Comparison of ENCODE assay signal across 9 mouse cellular contexts in the genomic region with DNA sequence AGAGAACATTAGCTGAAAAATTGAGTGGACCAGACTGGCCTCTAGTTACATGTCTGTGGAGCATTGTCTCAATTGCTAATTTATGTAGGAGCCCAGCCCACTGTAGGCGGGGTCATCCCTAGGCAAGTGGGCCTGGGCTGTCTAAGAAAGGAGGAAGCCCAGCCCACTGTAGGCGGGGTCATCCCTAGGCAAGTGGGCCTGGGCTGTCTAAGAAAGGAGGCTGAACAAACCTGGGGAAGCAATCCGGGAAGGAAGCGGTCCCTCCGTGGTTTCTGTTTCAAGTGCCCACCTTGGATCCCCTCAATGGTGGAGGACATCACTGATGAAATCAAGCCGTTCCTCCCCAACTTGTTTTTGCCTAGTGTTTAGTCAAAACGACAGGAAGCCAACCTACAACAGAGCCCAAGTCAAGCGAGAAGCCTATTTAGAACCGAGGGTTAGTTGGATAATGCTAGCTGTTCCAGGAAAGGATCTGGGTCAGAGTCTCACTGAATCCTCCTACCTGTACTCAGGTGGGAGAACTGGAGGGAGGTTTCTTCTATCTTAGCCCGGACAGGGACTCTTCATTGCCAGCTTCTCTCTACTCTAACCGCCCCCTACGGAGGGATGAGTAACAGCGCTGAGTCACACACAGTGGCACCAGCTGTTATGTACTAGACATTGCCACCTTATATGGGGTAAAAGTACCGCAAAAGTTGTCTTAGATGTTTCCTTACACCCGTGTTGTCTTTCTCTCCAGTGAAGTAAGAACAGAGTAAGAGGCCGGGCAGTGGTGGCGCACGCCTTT. TPM values are rescaled to one million over a fixed set of nuclear protein-coding genes. Genes with fewer than 3 reads are reported as not detected.
DNase-seq lines count a peak whose midpoint lies in the region; ATAC-seq and TF ChIP-seq lines count a peak whose summit lies in the region.
"Had no signal": no experiment of that assay in that cellular context is flagged by ENCODE, and none has a peak within 500 bp of the region (broad histone marks: within the 10 kb centered on the region; RNA-seq: fewer than 3 reads in every experiment).

No protein-coding gene starts in this region.

- no peak for DNase-seq in kidney, adult 8-10 months
- peak; percentile 63 for DNase-seq in CH12.LX (ENCODE audit: extremely low read depth)
- DNase-seq in brain, adult 2 months (ENCODE audit: low read depth, low spot score), result peak; percentile 85
- DNase-seq in testis, postnatal 14 days (ENCODE audit: low spot score), result no peak
- no peak for DNase-seq in kidney, adult 18-20 months
- no peak for DNase-seq in layer of hippocampus, postnatal 25 days (ENCODE audit: extremely low spot score in 1 of 2, low spot score in 1 of 2)
- DNase-seq: kidney, adult 9 months had no signal

- no peak overlapping the region for H3K9ac ChIP-seq in kidney, embryonic 16.5 days (replicated peaks; ENCODE audit: low read length)
- peak overlapping the region; percentile 50; the same call in 1 of the 2 replicates for H3K9ac ChIP-seq in CH12.LX (ENCODE audit: insufficient read depth, low read depth)
- no peak overlapping the region for H3K9ac ChIP-seq in lung, embryonic 16.5 days (ENCODE audit: low read length)

- ATAC-seq in kidney, embryonic 16.5 days (ENCODE audit: low FRiP score, low TSS enrichment), result peak; percentile 93
- ATAC-seq in lung, embryonic 16.5 days (ENCODE audit: low read depth), result peak; percentile 87

- H3K4me2 ChIP-seq in kidney, embryonic 16.5 days (replicated peaks; ENCODE audit: low read depth, low read length), result no peak overlapping the region
- H3K4me2 ChIP-seq in CH12.LX (ENCODE audit: insufficient read depth, low read depth, poor library complexity, severe bottlenecking), result peak overlapping the region; percentile 76
- H3K4me2 ChIP-seq in lung, embryonic 16.5 days (ENCODE audit: low read depth, low read length), result no peak overlapping the region

- in situ Hi-C loops in CH12.LX (cut with MboI; ENCODE audit: low pct_ligation_motif_present, low pct_unique_long_range_greater_than_20kb, low sequenced_read_pairs), result no loop called here

- no peaks in the 10 kb centered on the region for H3K27me3 ChIP-seq in kidney, embryonic 16.5 days (ENCODE audit: insufficient read depth, low read length)
- no peaks in the 10 kb centered on the region for H3K27me3 ChIP-seq in CH12.LX (replicated peaks)
- H3K27me3 ChIP-seq in lung, embryonic 16.5 days (ENCODE audit: control insufficient read depth, insufficient read depth, low read depth, low read length), result no peaks in the 10 kb centered on the region

- no peaks in the 10 kb centered on the region for H3K4me1 ChIP-seq in kidney, embryonic 16.5 days (ENCODE audit: insufficient read depth, low read length)
- peaks cover 0 to 38% of the 10 kb centered on the region in 2 experiments; a peak in 3 of 4 replicates for H3K4me1 ChIP-seq in CH12.LX (ENCODE audit: control insufficient read depth in 1 of 2, insufficient read depth in 2 of 2)
- H3K4me1 ChIP-seq in lung, embryonic 16.5 days (replicated peaks; ENCODE audit: control insufficient read depth, insufficient read depth, low read length), result no peaks in the 10 kb centered on the region

- dilution Hi-C loops in CH12.LX (cut with MboI; ENCODE audit: extremely low pct_ligation_motif_present, extremely low pct_unique_long_range_greater_than_20kb, low sequenced_read_pairs), result no loop called here

- H3K79me2 ChIP-seq in CH12.LX (replicated peaks; ENCODE audit: control insufficient read depth, extremely low read depth, insufficient read depth, poor library complexity, severe bottlenecking), result no peaks in the 10 kb centered on the region

- no peak overlapping the region for H3K4me3 ChIP-seq in kidney, embryonic 16.5 days (ENCODE audit: low read length)
- H3K4me3 ChIP-seq in CH12.LX (replicated peaks in 1 of 3; ENCODE audit: low read depth in 2 of 3, low read length in 2 of 3, poor library complexity in 1 of 3), result peak overlapping the region; percentile 24 to 36 (median 35)
- H3K4me3 ChIP-seq in lung, embryonic 16.5 days (ENCODE audit: low read length), result no peak overlapping the region

- peak; percentile 56 for TF ChIP-seq POLR2A in CH12.LX (IDR thresholded peaks at IDR 0.05; ENCODE audit: low read depth, low read length)

- TF ChIP-seq EP300 in CH12.LX (IDR thresholded peaks at IDR 0.05; ENCODE audit: low read length), result no peak

- WGBS in kidney, embryonic 16.5 days, result 69% methylated on average over 18 of the region's 18 CpGs
- WGBS in lung, embryonic 16.5 days, result 65% methylated on average over 18 of the region's 18 CpGs

- peak in 1 of 2 experiments; percentile 29; a peak in 2 of 4 replicates for TF ChIP-seq CTCF in CH12.LX (conservative IDR thresholded peaks at IDR 0.05 in 1 of 2, IDR thresholded peaks at IDR 0.05 in 1 of 2; ENCODE audit: low read depth in 2 of 2, low read length in 2 of 2)

- H3K27ac ChIP-seq in kidney, embryonic 16.5 days (ENCODE audit: low read length), result no peak overlapping the region
- peak overlapping the region; percentile 69 for H3K27ac ChIP-seq in CH12.LX (ENCODE audit: insufficient read depth, low read depth)
- no peak overlapping the region for H3K27ac ChIP-seq in lung, embryonic 16.5 days (ENCODE audit: low read length)

- no peak for TF ChIP-seq RAD21 in CH12.LX (IDR thresholded peaks at IDR 0.05; ENCODE audit: low read depth, low read length)

- no peaks in the 10 kb centered on the region for H3K36me3 ChIP-seq in kidney, embryonic 16.5 days (ENCODE audit: insufficient read depth, low read length)
- no peaks in the 10 kb centered on the region for H3K36me3 ChIP-seq in CH12.LX (replicated peaks in 1 of 2; ENCODE audit: control insufficient read depth in 1 of 2, insufficient read depth in 1 of 2, low read length in 1 of 2)
- H3K36me3 ChIP-seq in lung, embryonic 16.5 days (ENCODE audit: control insufficient read depth, insufficient read depth, low read length), result no peaks in the 10 kb centered on the region

- no peaks in the 10 kb centered on the region for H3K9me3 ChIP-seq in kidney, embryonic 16.5 days (ENCODE audit: low read length)
- H3K9me3 ChIP-seq in CH12.LX (replicated peaks; ENCODE audit: low read length), result no peaks in the 10 kb centered on the region
- H3K9me3 ChIP-seq in lung, embryonic 16.5 days (ENCODE audit: control insufficient read depth, low read length), result no peaks in the 10 kb centered on the region

TF ChIP-seq in CH12.LX, 34 proteins besides CTCF, POLR2A, EP300 and RAD21:
- TF ChIP-seq SIN3A (IDR thresholded peaks at IDR 0.05; ENCODE audit: low read length) (peak; percentile 43; the same call in 1 of the 2 replicates), PAX5 (IDR thresholded peaks at IDR 0.05; ENCODE audit: low read length) (no peak), ELF1 (IDR thresholded peaks at IDR 0.05; ENCODE audit: low read depth, low read length) (no peak), TBP (conservative IDR thresholded peaks at IDR 0.05; ENCODE audit: low read depth, low read length) (0 out of 2 replicates have a peak, but pooled peaks have one; percentile 6)

RNA-seq across cellular contexts. Expression of a gene that starts 16.6 kb away (rescaled TPM):
- 6.7 and 7.4 TPM in 2 replicates for polyA plus RNA-seq in kidney, embryonic 16.5 days (2015; fragmentation: Nextera tagmentation; extraction: Ambion mirVana)
- total RNA-seq in CH12.LX (2012; rRNA removed) (0.08 and 0.29 TPM in 2 replicates), CH12.LX (2014; rRNA removed) (not detected in 2 replicates)
- 0.18 TPM in 1 of 2 replicates, not detected in the other for polyA plus RNA-seq in CH12.LX (2012; ENCODE audit: insufficient read length, low read depth)
- polyA plus RNA-seq in lung, embryonic 16.5 days (2015; fragmentation: Nextera tagmentation; extraction: Ambion mirVana), result 19.6 and 22.4 TPM in 2 replicates
- total RNA-seq in layer of hippocampus, postnatal 25 days (2021), result 10 to 100 TPM; 22.6 to 23.0 TPM

RNA-seq across cellular contexts. Expression of a gene that starts 24.8 kb away (rescaled TPM):
- 102 and 108 TPM in 2 replicates for polyA plus RNA-seq in kidney, embryonic 16.5 days (2015; fragmentation: Nextera tagmentation; extraction: Ambion mirVana)
- total RNA-seq in CH12.LX (2012; rRNA removed) (157 and 159 TPM in 2 replicates), CH12.LX (2014; rRNA removed) (106 and 110 TPM in 2 replicates)
- 185 and 206 TPM in 2 replicates for polyA plus RNA-seq in CH12.LX (2012; ENCODE audit: insufficient read length, low read depth)
- 73.5 and 77.6 TPM in 2 replicates for polyA plus RNA-seq in lung, embryonic 16.5 days (2015; fragmentation: Nextera tagmentation; extraction: Ambion mirVana)
- total RNA-seq in layer of hippocampus, postnatal 25 days (2021), result 10 to 100 TPM; 53.6 to 61.4 TPM

RNA-seq across cellular contexts. Expression of a gene that starts 28.6 kb away (rescaled TPM):
- polyA plus RNA-seq in kidney, embryonic 16.5 days (2015; fragmentation: Nextera tagmentation; extraction: Ambion mirVana), result 58.8 and 65.1 TPM in 2 replicates
- total RNA-seq in CH12.LX (2012; rRNA removed) (51.4 and 60.0 TPM in 2 replicates), CH12.LX (2014; rRNA removed) (27.9 and 28.7 TPM in 2 replicates)
- polyA plus RNA-seq in CH12.LX (2012; ENCODE audit: insufficient read length, low read depth), result 64.1 and 79.8 TPM in 2 replicates
- polyA plus RNA-seq in lung, embryonic 16.5 days (2015; fragmentation: Nextera tagmentation; extraction: Ambion mirVana), result 61.9 and 64.2 TPM in 2 replicates
- 10 to 100 TPM; 32.1 to 34.6 TPM for total RNA-seq in layer of hippocampus, postnatal 25 days (2021)

Comparison
In these comparisons a context has a peak if more than half of its experiments do, and no peak if none do; other contexts are left out.
1. H3K4me3 ChIP-seq: peak in CH12.LX (3 of 3); none in kidney, embryonic 16.5 days (single experiment) and lung, embryonic 16.5 days (single experiment).
2. DNase-seq: peak in CH12.LX (single experiment) and brain, adult 2 months (single experiment); none in kidney, adult 8-10 months (0 of 2), testis, postnatal 14 days (single experiment), kidney, adult 18-20 months (single experiment) and layer of hippocampus, postnatal 25 days (0 of 2).